Mouse (Mus musculus): Measurements from ENCODE around the gene Gpatch4.

Gpatch4 gene

DNA sequence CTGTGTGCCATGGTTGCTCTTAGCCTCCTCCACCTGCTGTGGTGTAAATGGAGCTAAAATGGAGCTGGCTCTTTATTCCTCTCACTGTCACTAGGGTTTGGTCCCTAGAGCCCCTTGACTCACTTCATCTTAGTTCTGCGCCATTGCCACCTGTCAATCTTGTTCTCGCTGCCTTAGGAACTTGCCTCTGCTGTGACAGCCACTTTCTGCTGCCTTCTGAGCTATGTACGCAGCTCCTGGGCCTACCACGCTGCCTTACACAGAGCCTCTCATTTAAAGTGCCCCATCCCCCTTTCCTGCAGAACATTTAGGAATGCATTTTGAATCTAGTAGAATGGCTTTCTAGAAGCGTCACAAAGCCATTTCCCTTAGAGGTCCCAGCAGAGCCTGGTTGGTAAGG lies 51.2 kb downstream of the Gpatch4 start:
- no peak for DNase-seq (ENCODE audit: low read depth, low spot score)

DNA sequence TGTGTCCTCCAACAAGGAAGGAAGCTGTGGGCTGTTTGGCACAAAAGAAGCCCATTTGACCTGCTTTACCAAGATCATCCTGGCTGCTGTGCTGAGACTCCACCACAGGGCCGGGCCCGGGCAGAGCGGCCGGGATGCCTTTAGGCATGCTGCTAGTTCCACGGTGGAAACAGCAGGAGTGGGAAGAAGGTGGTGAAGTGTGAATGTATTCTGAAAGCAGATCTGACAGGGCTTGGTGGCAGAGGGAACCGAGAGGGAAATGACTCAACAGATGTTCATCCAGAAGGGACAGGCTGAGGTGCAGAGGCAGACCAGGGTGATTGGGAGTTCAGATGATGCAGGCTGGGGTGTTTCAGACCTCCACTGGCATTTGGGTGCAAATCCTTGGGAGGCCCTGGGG lies 54.8 kb downstream of the Gpatch4 start:
- no peak for DNase-seq (ENCODE audit: low read depth, low spot score)

DNA sequence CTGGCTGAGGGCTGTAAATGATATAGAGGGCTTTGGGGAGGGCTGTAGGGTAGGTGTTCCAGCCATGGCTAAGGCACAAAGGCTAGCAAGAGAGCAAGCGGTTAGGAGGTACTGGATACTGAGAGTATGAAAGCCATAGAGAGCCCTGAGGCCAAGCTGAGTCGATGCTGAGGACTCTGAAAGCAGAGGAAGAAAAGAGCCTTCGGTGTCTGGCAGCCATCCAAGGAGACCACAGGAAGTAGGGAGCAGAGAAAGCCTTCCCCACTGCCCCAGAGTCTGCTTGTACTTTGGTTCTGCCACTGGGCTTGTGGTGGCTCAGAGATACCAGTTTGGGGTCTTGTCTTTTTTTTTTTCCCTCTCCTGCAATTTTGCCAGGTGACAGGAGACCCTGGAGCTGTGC lies 57.3 kb downstream of the Gpatch4 start:
- DNase-seq (ENCODE audit: low read depth, low spot score), result no peak

GRCm38 (mm10) chr3:88101736-88102135 lies 58.8 kb downstream of the Gpatch4 start:
- DNase-seq (ENCODE audit: low read depth, low spot score), result no peak

- no peak for DNase-seq (ENCODE audit: low read depth, low spot score)
Measured at GRCm38 (mm10) chr3:88102196-88102595, 59.3 kb downstream of the Gpatch4 start.

GRCm38 (mm10) chr3:88102611-88103010 lies 59.7 kb downstream of the Gpatch4 start:
- DNase-seq (ENCODE audit: low read depth, low spot score), result no peak
